Comparison of ENCODE assay signal across 11 mouse cellular contexts in genomic region chr13:101763676-101764075, GRCm38 (mm10). TPM values are rescaled to one million over a fixed set of nuclear protein-coding genes. Genes with fewer than 3 reads are reported as not detected.
DNase-seq lines count a peak whose midpoint lies in the region; ATAC-seq lines count a peak whose summit lies in the region.
"Had no signal": no experiment of that assay in that cellular context is flagged by ENCODE, and none has a peak within 500 bp of the region (broad histone marks: within the 10 kb centered on the region; RNA-seq: fewer than 3 reads in every experiment).

No protein-coding gene starts in this region.

- no peak for ATAC-seq in heart, embryonic 15.5 days (replicated peaks; ENCODE audit: insufficient number of reproducible peaks, insufficient read depth, low FRiP score, low read depth)
- ATAC-seq in megakaryocyte, adult 5-6 weeks (ENCODE audit: poor library complexity, severe bottlenecking), result no peak
- ATAC-seq in liver, embryonic 12.5 days, result no peak
- ATAC-seq in stomach, embryonic 16.5 days (ENCODE audit: insufficient read depth, low FRiP score), result no peak
- no peak for ATAC-seq in granulocyte monocyte progenitor cell, adult 5-6 weeks (replicated peaks; ENCODE audit: poor library complexity, severe bottlenecking)

- 83% methylated on average over 9 of the region's 9 CpGs for WGBS in heart, embryonic 15.5 days
- WGBS in liver, embryonic 12.5 days (ENCODE audit: insufficient replicate concordance), result 85% methylated on average over 9 of the region's 9 CpGs
- WGBS in stomach, embryonic 16.5 days, result 67% methylated on average over 9 of the region's 9 CpGs

- intact Hi-C loops in heart, postnatal 36 days (cut with DNase I), result no loop called here

- H3K4me3 ChIP-seq in heart, embryonic 15.5 days, result no peak overlapping the region
- peak overlapping the region; percentile 36 for H3K4me3 ChIP-seq in megakaryocyte, embryonic 14.5 days (replicated peaks)
- H3K4me3 ChIP-seq in liver, embryonic 12.5 days, result no peak overlapping the region
- H3K4me3 ChIP-seq in stomach, embryonic 16.5 days (replicated peaks; ENCODE audit: low read length), result peak overlapping the region; percentile 24
- H3K4me3 ChIP-seq: erythroblast, embryonic 14.5 days; heart, embryonic 10.5 days had no signal

- H3K9ac ChIP-seq in heart, embryonic 15.5 days, result no peak overlapping the region
- H3K9ac ChIP-seq in liver, embryonic 12.5 days, result no peak overlapping the region
- peak overlapping the region; percentile 51 for H3K9ac ChIP-seq in stomach, embryonic 16.5 days (ENCODE audit: low read length)

- no peak overlapping the region for H3K27ac ChIP-seq in heart, embryonic 15.5 days
- H3K27ac ChIP-seq in liver, embryonic 12.5 days, result peak overlapping the region; percentile 59
- peak overlapping the region; percentile 67 for H3K27ac ChIP-seq in stomach, embryonic 16.5 days (ENCODE audit: low read length)
- H3K27ac ChIP-seq: heart, embryonic 10.5 days; macrophage had no signal

- peak overlapping the region; percentile 13; the same call in 1 of the 2 replicates for H3K4me2 ChIP-seq in heart, embryonic 15.5 days
- H3K4me2 ChIP-seq in liver, embryonic 12.5 days, result peak overlapping the region; percentile 33
- H3K4me2 ChIP-seq in stomach, embryonic 16.5 days (ENCODE audit: low read depth, low read length), result peak overlapping the region; percentile 92

- no peak for DNase-seq in heart, postnatal 36 days
- DNase-seq in embryo, embryonic 9.5 days (ENCODE audit: extremely low spot score), result no peak

- H3K36me3 ChIP-seq in heart, embryonic 15.5 days, result no peaks in the 10 kb centered on the region
- peaks cover 42% of the 10 kb centered on the region for H3K36me3 ChIP-seq in megakaryocyte, embryonic 14.5 days (replicated peaks; ENCODE audit: low read length)
- H3K36me3 ChIP-seq in liver, embryonic 12.5 days, result 0 out of 2 replicates have a peak, but pooled peaks cover under 1% of the 10 kb centered on the region
- 0 out of 2 replicates have a peak, but pooled peaks cover under 1% of the 10 kb centered on the region for H3K36me3 ChIP-seq in stomach, embryonic 16.5 days (ENCODE audit: control insufficient read depth, insufficient read depth, low read length)
- H3K36me3 ChIP-seq: heart, embryonic 10.5 days had no signal

- H3K9me3 ChIP-seq in heart, embryonic 15.5 days (replicated peaks), result no peaks in the 10 kb centered on the region
- no peaks in the 10 kb centered on the region for H3K9me3 ChIP-seq in megakaryocyte, embryonic 14.5 days
- no peaks in the 10 kb centered on the region for H3K9me3 ChIP-seq in liver, embryonic 12.5 days (replicated peaks)
- H3K9me3 ChIP-seq in stomach, embryonic 16.5 days (replicated peaks; ENCODE audit: control insufficient read depth, low read length), result no peaks in the 10 kb centered on the region
- H3K9me3 ChIP-seq: heart, embryonic 10.5 days had no signal

- no peaks in the 10 kb centered on the region for H3K27me3 ChIP-seq in heart, embryonic 15.5 days
- no peaks in the 10 kb centered on the region for H3K27me3 ChIP-seq in megakaryocyte, embryonic 14.5 days (replicated peaks)
- H3K27me3 ChIP-seq in liver, embryonic 12.5 days (replicated peaks), result no peaks in the 10 kb centered on the region
- no peaks in the 10 kb centered on the region for H3K27me3 ChIP-seq in stomach, embryonic 16.5 days (ENCODE audit: control insufficient read depth, insufficient read depth, low read length)

- H3K4me1 ChIP-seq in heart, embryonic 15.5 days (replicated peaks), result peaks cover 74% of the 10 kb centered on the region
- H3K4me1 ChIP-seq in megakaryocyte, embryonic 14.5 days, result peaks cover 75% of the 10 kb centered on the region
- peaks cover 85% of the 10 kb centered on the region for H3K4me1 ChIP-seq in liver, embryonic 12.5 days
- peaks cover 61% of the 10 kb centered on the region for H3K4me1 ChIP-seq in stomach, embryonic 16.5 days (ENCODE audit: control insufficient read depth, insufficient read depth, low read length)

RNA-seq across cellular contexts. Expression of gene Pik3r1, which starts 4.3 kb away (rescaled TPM):
- 20.2 and 23.8 TPM in 2 replicates for polyA plus RNA-seq in heart, embryonic 15.5 days (2015; fragmentation: Nextera tagmentation; extraction: Ambion mirVana)
- total RNA-seq in heart, postnatal 36 days (2021), result 100 to 1,000 TPM; 102 to 142 TPM
- polyA plus RNA-seq in megakaryocyte, embryonic 14.5 days (2012; ENCODE audit: insufficient read depth, low replicate concordance), result 3.9 and 4.2 TPM in 2 replicates
- 67.7 and 93.8 TPM in 2 replicates for total RNA-seq in megakaryocyte, adult 5-6 weeks (2015)
- 56.5 and 69.6 TPM in 2 replicates for total RNA-seq in megakaryocyte, adult 5-6 weeks (2017)
- polyA plus RNA-seq in liver, embryonic 12.5 days (2016; fragmentation: Nextera tagmentation; extraction: Ambion mirVana), result 17.2 and 22.0 TPM in 2 replicates
- polyA plus RNA-seq in stomach, embryonic 16.5 days (2015; fragmentation: Nextera tagmentation; extraction: Ambion mirVana), result 53.0 and 59.5 TPM in 2 replicates
- 62.1 and 70.9 TPM in 2 replicates for total RNA-seq in granulocyte monocyte progenitor cell, adult 5-6 weeks (2014; fragmentation: Nextera tagmentation)
- 84.2 and 102 TPM in 2 replicates for total RNA-seq in granulocyte monocyte progenitor cell, adult 5-6 weeks (2017)

Comparison
In these comparisons a context has a peak if more than half of its experiments do, and no peak if none do; other contexts are left out.
1. H3K4me2 ChIP-seq: peak in every context shown above with its lines; median percentile 92 in stomach, embryonic 16.5 days; 33 in liver, embryonic 12.5 days; 13 in heart, embryonic 15.5 days.
2. H3K4me3 ChIP-seq: peak in megakaryocyte, embryonic 14.5 days (single experiment) and stomach, embryonic 16.5 days (single experiment); none in heart, embryonic 15.5 days (single experiment) and liver, embryonic 12.5 days (single experiment).